ENCODE assay signal across 13 mouse cellular contexts in genomic region chr10:100022090-100022834, GRCm38 (mm10). TPM values are rescaled to one million over a fixed set of nuclear protein-coding genes. Genes with fewer than 3 reads are reported as not detected.
A peak's percentile ranks its signal among the peaks of the same experiment; 100 is the strongest.
DNase-seq lines count a peak whose midpoint lies in the region; ATAC-seq lines count a peak whose summit lies in the region.
"Had no signal": no experiment of that assay in that cellular context is flagged by ENCODE, and none has a peak within 500 bp of the region (broad histone marks: within the 10 kb centered on the region; RNA-seq: fewer than 3 reads in every experiment).

No protein-coding gene starts in this region.

- no peaks in the 10 kb centered on the region for H3K9me3 ChIP-seq in neural tube, embryonic 11.5 days (ENCODE audit: control insufficient read depth, low read length)
- H3K9me3 ChIP-seq in midbrain, embryonic 11.5 days (ENCODE audit: control insufficient read depth, low read length), result no peaks in the 10 kb centered on the region
- no peaks in the 10 kb centered on the region for H3K9me3 ChIP-seq in kidney, embryonic 16.5 days (ENCODE audit: low read length)

- ATAC-seq in frontal cortex, adult (ENCODE audit: low TSS enrichment), result peak; percentile 50
- peak; percentile 29; the same call in 1 of the 2 replicates for ATAC-seq in neural tube, embryonic 11.5 days (ENCODE audit: insufficient read depth, low FRiP score, low TSS enrichment)
- peak; percentile 65 for ATAC-seq in midbrain, embryonic 11.5 days (ENCODE audit: low FRiP score)
- ATAC-seq in kidney, embryonic 16.5 days (ENCODE audit: low FRiP score, low TSS enrichment), result no peak
- ATAC-seq: activated CD4-positive, CD25-positive, alpha-beta regulatory T cell, adult 4 months; lung, postnatal 0 days had no signal

- H3K9ac ChIP-seq in neural tube, embryonic 11.5 days (ENCODE audit: low read length), result no peak overlapping the region
- H3K9ac ChIP-seq in midbrain, embryonic 11.5 days (ENCODE audit: low read length), result no peak overlapping the region
- no peak overlapping the region for H3K9ac ChIP-seq in kidney, embryonic 16.5 days (replicated peaks; ENCODE audit: low read length)

- intact Hi-C loops in left cerebral cortex, postnatal 36 days (cut with DNase I), result no loop called here

- H3K27ac ChIP-seq in neural tube, embryonic 11.5 days (ENCODE audit: low read depth, low read length), result no peak overlapping the region
- no peak overlapping the region for H3K27ac ChIP-seq in midbrain, embryonic 11.5 days (ENCODE audit: low read depth, low read length)
- H3K27ac ChIP-seq in kidney, embryonic 16.5 days (ENCODE audit: low read length), result no peak overlapping the region

- no peak overlapping the region for H3K4me3 ChIP-seq in neural tube, embryonic 11.5 days (ENCODE audit: low read depth, low read length)
- H3K4me3 ChIP-seq in midbrain, embryonic 11.5 days (ENCODE audit: low read depth, low read length), result no peak overlapping the region
- H3K4me3 ChIP-seq in kidney, embryonic 16.5 days (ENCODE audit: low read length), result no peak overlapping the region

- WGBS in neural tube, embryonic 11.5 days, result 25% methylated on average over 11 of the region's 11 CpGs
- 29% methylated on average over 11 of the region's 11 CpGs for WGBS in midbrain, embryonic 11.5 days
- 51% methylated on average over 11 of the region's 11 CpGs for WGBS in kidney, embryonic 16.5 days

- no peak overlapping the region for H3K4me2 ChIP-seq in neural tube, embryonic 11.5 days (ENCODE audit: low read depth)
- H3K4me2 ChIP-seq in midbrain, embryonic 11.5 days, result no peak overlapping the region
- H3K4me2 ChIP-seq in kidney, embryonic 16.5 days (replicated peaks; ENCODE audit: low read depth, low read length), result no peak overlapping the region

- peaks cover 8% of the 10 kb centered on the region for H3K4me1 ChIP-seq in neural tube, embryonic 11.5 days (ENCODE audit: control insufficient read depth, insufficient read depth, low read length)
- H3K4me1 ChIP-seq in midbrain, embryonic 11.5 days (ENCODE audit: control insufficient read depth, insufficient read depth, low read length), result peaks cover 6% of the 10 kb centered on the region
- H3K4me1 ChIP-seq in kidney, embryonic 16.5 days (ENCODE audit: insufficient read depth, low read length), result peaks cover 22% of the 10 kb centered on the region

- no peaks in the 10 kb centered on the region for H3K36me3 ChIP-seq in neural tube, embryonic 11.5 days (ENCODE audit: control insufficient read depth, insufficient read depth, low read length)
- no peaks in the 10 kb centered on the region for H3K36me3 ChIP-seq in midbrain, embryonic 11.5 days (ENCODE audit: control insufficient read depth, insufficient read depth, low read length)
- no peaks in the 10 kb centered on the region for H3K36me3 ChIP-seq in kidney, embryonic 16.5 days (ENCODE audit: insufficient read depth, low read length)

- peaks cover 2% of the 10 kb centered on the region for H3K27me3 ChIP-seq in neural tube, embryonic 11.5 days (ENCODE audit: control insufficient read depth, insufficient read depth, low read length)
- H3K27me3 ChIP-seq in midbrain, embryonic 11.5 days (ENCODE audit: control insufficient read depth, insufficient read depth, low read length), result peaks cover 74% of the 10 kb centered on the region
- peaks cover 5% of the 10 kb centered on the region; the same call in 1 of the 2 replicates for H3K27me3 ChIP-seq in kidney, embryonic 16.5 days (ENCODE audit: insufficient read depth, low read length)

- no peak for DNase-seq in frontal cortex, postnatal 25 days (ENCODE audit: low spot score in 2 of 2)
- DNase-seq in neural tube, embryonic 11.5 days (ENCODE audit: low spot score), result peak; percentile 22
- no peak for DNase-seq in neural tube, embryonic 10.5 days (ENCODE audit: extremely low spot score, low spot score)
- DNase-seq in midbrain, embryonic 11.5 days (ENCODE audit: low spot score, missing footprints), result peak; percentile 90
- DNase-seq in left cerebral cortex, postnatal 36 days (ENCODE audit: low spot score in 2 of 2), result no peak
- DNase-seq in spleen, adult 18-20 months, result no peak
- DNase-seq: gastrocnemius, postnatal 10 days; kidney, postnatal 10 days; thymus, adult 2 months had no signal

RNA-seq across cellular contexts. Expression of gene Kitl, which starts 6.8 kb away (rescaled TPM):
- 17.7 and 18.4 TPM in 2 replicates for polyA plus RNA-seq in neural tube, embryonic 11.5 days (2014; fragmentation: Nextera tagmentation; extraction: Ambion mirVana)
- 12.8 and 13.7 TPM in 2 replicates for polyA plus RNA-seq in midbrain, embryonic 11.5 days (2014; fragmentation: Nextera tagmentation; extraction: Ambion mirVana)
- 10 to 100 TPM; 49.8 to 61.9 TPM for total RNA-seq in left cerebral cortex, postnatal 36 days (2021)
- polyA plus RNA-seq in kidney, embryonic 16.5 days (2015; fragmentation: Nextera tagmentation; extraction: Ambion mirVana), result 19.3 and 22.8 TPM in 2 replicates

Comparison
In these comparisons a context has a peak if more than half of its experiments do, and no peak if none do; other contexts are left out.
1. DNase-seq: peak in neural tube, embryonic 11.5 days (single experiment) and midbrain, embryonic 11.5 days (single experiment); none in frontal cortex, postnatal 25 days (0 of 2), neural tube, embryonic 10.5 days (single experiment), left cerebral cortex, postnatal 36 days (0 of 2) and spleen, adult 18-20 months (0 of 2).